Mouse (Mus musculus) limb, embryonic 12.5 days (tissue): Measurements from ENCODE around the gene Fam47e. TPM values are rescaled to one million over a fixed set of nuclear protein-coding genes. Genes with fewer than 3 reads are reported as not detected.

Experiments
- polyA plus RNA-seq: library from polyadenylated mRNA; unstranded; fragments of >200 nt; fragmentation: Nextera tagmentation; extraction: Ambion mirVana; gene quantifications from 2 replicates; pipeline ENCODE4 v1.2.1, GENCODE M21; 2016

The Fam47e gene
- polyA plus RNA-seq, 1 experiment from 2014 or later, result not detected

Other genes starting within 250 kb of the Fam47e start
- 45.6 and 46.5 TPM in 2 replicates for gene Sdad1, start 244.6 kb upstream of the Fam47e start, polyA plus RNA-seq
- gene Cxcl9, start 227.0 kb upstream of the Fam47e start, polyA plus RNA-seq, result not detected in 2 replicates
- 4.3 and 4.5 TPM in 2 replicates for gene Art3, start 223.2 kb upstream of the Fam47e start, polyA plus RNA-seq
- 0.29 and 0.32 TPM in 2 replicates for gene Cxcl10, start 206.2 kb upstream of the Fam47e start, polyA plus RNA-seq
- gene Nup54, start 119.8 kb upstream of the Fam47e start, polyA plus RNA-seq, result 66.8 and 68.1 TPM in 2 replicates
- 9.0 and 9.4 TPM in 2 replicates for gene Scarb2, start 48.2 kb upstream of the Fam47e start, polyA plus RNA-seq
- 11.6 TPM in 2 replicates for gene Stbd1, start 48.0 kb downstream of the Fam47e start, polyA plus RNA-seq
- 0.90 and 1.5 TPM in 2 replicates for gene Ccdc158, start 120.2 kb downstream of the Fam47e start, polyA plus RNA-seq
- 5.9 and 6.6 TPM in 2 replicates for gene Shroom3, start 128.4 kb downstream of the Fam47e start, polyA plus RNA-seq